Comparison of ENCODE assay signal across 19 mouse cellular contexts in genomic region chr16:91337480-91337879, GRCm38 (mm10). TPM values are rescaled to one million over a fixed set of nuclear protein-coding genes. Genes with fewer than 3 reads are reported as not detected.
DNase-seq lines count a peak whose midpoint lies in the region; ATAC-seq lines count a peak whose summit lies in the region.
"Had no signal": no experiment of that assay in that cellular context is flagged by ENCODE, and none has a peak within 500 bp of the region (broad histone marks: within the 10 kb centered on the region; RNA-seq: fewer than 3 reads in every experiment).

No protein-coding gene starts in this region.

- no peak overlapping the region for H3K9ac ChIP-seq in hindbrain, embryonic 11.5 days (ENCODE audit: low read depth, low read length)
- H3K9ac ChIP-seq in hindbrain, embryonic 14.5 days: no peak overlapping the region
- H3K9ac ChIP-seq in neural tube, embryonic 13.5 days: no peak overlapping the region
- H3K9ac ChIP-seq in midbrain, embryonic 13.5 days (replicated peaks): no peak overlapping the region; the same call in 1 of the 2 replicates
- H3K9ac ChIP-seq: embryonic facial prominence, embryonic 13.5 days had no signal

- H3K9me3 ChIP-seq in hindbrain, embryonic 11.5 days (ENCODE audit: control insufficient read depth, low read length): no peaks in the 10 kb centered on the region
- no peaks in the 10 kb centered on the region for H3K9me3 ChIP-seq in hindbrain, embryonic 14.5 days (ENCODE audit: control insufficient read depth, low read length)
- H3K9me3 ChIP-seq in neural tube, embryonic 13.5 days: no peaks in the 10 kb centered on the region
- H3K9me3 ChIP-seq in midbrain, embryonic 13.5 days: no peaks in the 10 kb centered on the region
- H3K9me3 ChIP-seq: embryonic facial prominence, embryonic 13.5 days had no signal

- no peak overlapping the region for H3K4me2 ChIP-seq in hindbrain, embryonic 11.5 days (replicated peaks; ENCODE audit: low read depth, low read length)
- no peak overlapping the region for H3K4me2 ChIP-seq in hindbrain, embryonic 14.5 days (replicated peaks)
- H3K4me2 ChIP-seq in neural tube, embryonic 13.5 days: no peak overlapping the region
- H3K4me2 ChIP-seq in midbrain, embryonic 13.5 days (replicated peaks): no peak overlapping the region
- H3K4me2 ChIP-seq: embryonic facial prominence, embryonic 13.5 days had no signal

- H3K27me3 ChIP-seq in hindbrain, embryonic 11.5 days (ENCODE audit: control insufficient read depth, insufficient read depth, low read length): peaks cover 7% of the 10 kb centered on the region
- H3K27me3 ChIP-seq in hindbrain, embryonic 14.5 days (ENCODE audit: control insufficient read depth, insufficient read depth, low read length): peaks cover 18% of the 10 kb centered on the region; the same call in 1 of the 2 replicates
- H3K27me3 ChIP-seq in neural tube, embryonic 13.5 days: peaks cover 64% of the 10 kb centered on the region
- peaks cover 10% of the 10 kb centered on the region for H3K27me3 ChIP-seq in midbrain, embryonic 13.5 days

- no peak overlapping the region for H3K27ac ChIP-seq in hindbrain, embryonic 11.5 days (ENCODE audit: low read depth, low read length)
- H3K27ac ChIP-seq in hindbrain, embryonic 14.5 days: no peak overlapping the region
- no peak overlapping the region for H3K27ac ChIP-seq in neural tube, embryonic 13.5 days (replicated peaks)
- H3K27ac ChIP-seq in midbrain, embryonic 13.5 days: 0 out of 2 replicates have a peak overlapping the region, but pooled peaks have one; percentile 30
- H3K27ac ChIP-seq: embryonic facial prominence, embryonic 13.5 days had no signal

- no peaks in the 10 kb centered on the region for H3K36me3 ChIP-seq in hindbrain, embryonic 11.5 days (ENCODE audit: control insufficient read depth, insufficient read depth, low read length)
- H3K36me3 ChIP-seq in hindbrain, embryonic 14.5 days (replicated peaks; ENCODE audit: control insufficient read depth, insufficient read depth): no peaks in the 10 kb centered on the region
- H3K36me3 ChIP-seq in neural tube, embryonic 13.5 days: no peaks in the 10 kb centered on the region
- H3K36me3 ChIP-seq in midbrain, embryonic 13.5 days: no peaks in the 10 kb centered on the region
- H3K36me3 ChIP-seq: embryonic facial prominence, embryonic 13.5 days had no signal

- no peak for DNase-seq in hindbrain, embryonic 11.5 days (ENCODE audit: low spot score)
- DNase-seq in hindbrain, embryonic 14.5 days (ENCODE audit: low spot score): no peak
- no peak for DNase-seq in neural tube, embryonic 10.5 days (ENCODE audit: extremely low spot score, low spot score)
- no peak for DNase-seq in embryo, embryonic 9.5 days (ENCODE audit: extremely low spot score)
- DNase-seq in testis, postnatal 10 days (ENCODE audit: low spot score): no peak
- DNase-seq: adrenal gland, adult 8-10 months; cerebellum, adult 9-10 months; gastrocnemius, postnatal 36 days; kidney, adult 2 months; kidney, postnatal 10 days had no signal

- ATAC-seq in hindbrain, embryonic 11.5 days (ENCODE audit: low FRiP score): peak; percentile 61
- ATAC-seq in hindbrain, embryonic 14.5 days (ENCODE audit: low FRiP score): no peak
- ATAC-seq in neural tube, embryonic 13.5 days (ENCODE audit: low read depth): 0 out of 2 replicates have a peak, but pooled peaks have one; percentile 49
- ATAC-seq in midbrain, embryonic 13.5 days: peak; percentile 72
- ATAC-seq: lung, postnatal 0 days had no signal

- 47% methylated on average over 5 of the region's 5 CpGs for whole genome bisulfite sequencing in hindbrain, embryonic 11.5 days
- WGBS in hindbrain, embryonic 14.5 days: 45% methylated on average over 5 of the region's 5 CpGs
- WGBS in neural tube, embryonic 13.5 days: 52% methylated on average over 5 of the region's 5 CpGs
- WGBS in midbrain, embryonic 13.5 days: 39% methylated on average over 5 of the region's 5 CpGs

- H3K4me1 ChIP-seq in hindbrain, embryonic 11.5 days (replicated peaks; ENCODE audit: control insufficient read depth, insufficient read depth, low read length): 0 out of 2 replicates have a peak, but pooled peaks cover 5% of the 10 kb centered on the region
- peaks cover 3% of the 10 kb centered on the region; the same call in 1 of the 2 replicates for H3K4me1 ChIP-seq in hindbrain, embryonic 14.5 days (replicated peaks; ENCODE audit: control insufficient read depth, insufficient read depth, low read length)
- H3K4me1 ChIP-seq in neural tube, embryonic 13.5 days (replicated peaks): peaks cover 7% of the 10 kb centered on the region
- H3K4me1 ChIP-seq in midbrain, embryonic 13.5 days (replicated peaks): peaks cover 19% of the 10 kb centered on the region
- H3K4me1 ChIP-seq: embryonic facial prominence, embryonic 13.5 days had no signal

- no peak overlapping the region for H3K4me3 ChIP-seq in hindbrain, embryonic 11.5 days (ENCODE audit: low read depth, low read length)
- H3K4me3 ChIP-seq in hindbrain, embryonic 14.5 days (replicated peaks; ENCODE audit: low read length): no peak overlapping the region
- no peak overlapping the region for H3K4me3 ChIP-seq in neural tube, embryonic 13.5 days
- H3K4me3 ChIP-seq in midbrain, embryonic 13.5 days (replicated peaks): no peak overlapping the region
- H3K4me3 ChIP-seq: embryonic facial prominence, embryonic 13.5 days had no signal

RNA-seq across cellular contexts. Expression of gene Ifnar2, which starts 35.1 kb away (rescaled TPM):
- 33.4 and 35.4 TPM in 2 replicates for polyA plus RNA-seq in hindbrain, embryonic 11.5 days (2014; fragmentation: Nextera tagmentation; extraction: Ambion mirVana)
- polyA plus RNA-seq in hindbrain, embryonic 14.5 days (2014; fragmentation: Nextera tagmentation; extraction: Ambion mirVana): 38.2 and 40.4 TPM in 2 replicates
- 39.9 and 40.6 TPM in 2 replicates for polyA plus RNA-seq in neural tube, embryonic 13.5 days (2015; fragmentation: Nextera tagmentation; extraction: Ambion mirVana)
- 28.3 and 31.6 TPM in 2 replicates for polyA plus RNA-seq in midbrain, embryonic 13.5 days (2015; fragmentation: Nextera tagmentation; extraction: Ambion mirVana)

RNA-seq across cellular contexts. Expression of gene Gm21970, which starts 54.0 kb away (rescaled TPM):
- polyA plus RNA-seq in hindbrain, embryonic 11.5 days (2014; fragmentation: Nextera tagmentation; extraction: Ambion mirVana): not detected in 2 replicates
- not detected in 2 replicates for polyA plus RNA-seq in hindbrain, embryonic 14.5 days (2014; fragmentation: Nextera tagmentation; extraction: Ambion mirVana)
- polyA plus RNA-seq in neural tube, embryonic 13.5 days (2015; fragmentation: Nextera tagmentation; extraction: Ambion mirVana): not detected in 2 replicates
- polyA plus RNA-seq in midbrain, embryonic 13.5 days (2015; fragmentation: Nextera tagmentation; extraction: Ambion mirVana): not detected in 2 replicates
- polyA plus RNA-seq: embryonic facial prominence, embryonic 13.5 days; heart, postnatal 0 days; kidney, adult 2 months; limb, embryonic 14.5 days; liver, embryonic 16.5 days; lung, postnatal 0 days; stomach, embryonic 16.5 days; thymus, postnatal 0 days had no signal
